Mouse (Mus musculus): ENCODE measurements around the gene Scmh1.

DNA sequence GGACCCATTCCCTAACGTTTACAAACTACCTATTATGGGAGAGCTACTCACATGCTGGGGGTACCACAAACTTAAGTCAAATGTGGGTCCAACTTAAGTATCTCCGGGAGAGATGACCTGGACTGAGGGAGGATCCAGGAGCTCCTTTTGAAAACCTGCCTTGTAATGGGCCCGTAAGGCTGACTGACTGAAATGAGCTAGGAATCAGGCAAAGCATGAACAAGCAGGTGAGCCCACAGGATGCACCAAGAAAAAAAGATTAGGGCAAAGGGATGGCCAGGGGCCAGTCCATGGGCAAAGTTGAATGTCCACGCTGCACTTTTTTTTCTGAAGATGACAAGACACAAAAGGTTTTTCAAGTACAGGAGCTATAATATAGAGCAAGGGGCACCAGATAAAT, 163.9 kb downstream of the Scmh1 start:
- no peak for TF ChIP-seq POLR2A (IDR thresholded peaks at IDR 0.05; ENCODE audit: borderline replicate concordance, control insufficient read depth, low read depth, low read length)
- TF ChIP-seq CTCF (IDR thresholded peaks at IDR 0.05; ENCODE audit: control insufficient read depth, insufficient read depth, low read length): no peak
